Mouse (Mus musculus) gastrocnemius, postnatal 14 days (tissue): Measurements from ENCODE around the gene Aldh4a1. TPM values are rescaled to one million over a fixed set of nuclear protein-coding genes. Genes with fewer than 3 reads are reported as not detected.

Experiments used
- DNase-seq: peaks from one replicate; pipeline ENCODE4 v3.0.0; 2021; ENCODE audit warnings: mixed read lengths
- intact Hi-C: fragments of 180-260 bp; cut with DNase I; formaldehyde crosslinking; loops from one replicate; pipeline ENCODE4 v1.15.1; 2025; ENCODE audit warnings: low total_unique reads
- total RNA-seq, 2 experiments: library from RNA; stranded (reverse); gene quantifications; 2 replicates each; pipeline ENCODE4 v1.2.3; 2021

Gene Aldh4a1
- total RNA-seq, 2 experiments from 2014 or later: 45.0 to 47.7 TPM

DNA sequence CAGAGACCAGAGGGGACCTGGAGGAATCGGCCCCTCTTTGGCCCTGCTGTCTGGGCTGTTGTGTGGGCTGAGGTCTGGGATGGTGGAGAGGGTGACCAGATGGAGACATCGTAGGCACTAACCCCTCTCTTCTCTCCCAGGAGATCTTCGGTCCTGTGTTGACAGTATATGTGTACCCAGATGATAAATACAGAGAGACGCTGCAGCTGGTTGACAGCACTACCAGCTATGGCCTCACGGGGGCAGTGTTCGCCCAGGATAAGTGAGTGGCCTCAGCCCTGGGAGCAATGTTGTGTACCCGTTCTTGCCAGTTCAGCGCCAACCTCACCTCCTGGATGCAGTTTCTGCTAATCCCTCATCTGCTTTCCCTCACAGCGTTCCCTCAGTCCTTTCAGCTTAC is 21.3 kb downstream of the Aldh4a1 start:
- peak; percentile 75 for DNase-seq
- intact Hi-C loops: loop anchor here (2.0 kb wide), 2 partner anchors 27 to 217 kb away; no protein-coding TSS in a partner anchor

- DNase-seq: no peak
- intact Hi-C loops: no loop called here
These were observed 24.2 kb downstream of the Aldh4a1 start for GRCm38 (mm10) chr4:139646916-139647315.

DNA sequence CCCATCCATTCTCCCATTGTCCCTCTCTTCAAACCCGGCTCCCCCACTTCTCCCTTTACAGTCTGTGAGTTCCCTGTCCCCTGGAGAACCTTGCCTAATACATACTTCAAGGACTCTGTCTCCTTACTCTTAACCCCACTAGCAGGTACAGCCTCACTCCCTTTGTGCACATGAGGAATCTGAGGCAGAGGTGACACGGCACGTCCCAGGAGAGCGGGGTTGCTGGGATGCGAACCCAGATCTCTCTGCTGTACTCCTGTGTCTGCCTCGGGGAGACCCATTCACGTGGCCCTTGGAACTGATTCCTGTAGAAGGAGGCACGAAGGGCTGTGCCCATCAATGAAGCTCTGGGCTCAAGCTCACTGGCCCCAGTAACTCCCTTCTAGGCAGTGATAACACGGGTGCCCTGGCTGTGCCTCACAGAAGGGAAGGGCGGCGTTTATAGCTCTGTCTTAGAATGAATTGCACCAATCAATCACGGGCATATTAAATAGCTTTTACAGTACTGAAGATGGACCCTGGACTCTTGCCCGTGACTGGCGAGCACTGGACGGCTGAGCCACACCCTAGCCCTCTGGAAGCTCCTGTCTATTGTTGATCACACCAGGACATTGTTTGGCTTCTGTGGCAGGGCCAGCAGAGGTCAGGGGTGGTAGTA is 27.5 kb downstream of the Aldh4a1 start:
- intact Hi-C loops: no loop called here
- no peak for DNase-seq

DNA sequence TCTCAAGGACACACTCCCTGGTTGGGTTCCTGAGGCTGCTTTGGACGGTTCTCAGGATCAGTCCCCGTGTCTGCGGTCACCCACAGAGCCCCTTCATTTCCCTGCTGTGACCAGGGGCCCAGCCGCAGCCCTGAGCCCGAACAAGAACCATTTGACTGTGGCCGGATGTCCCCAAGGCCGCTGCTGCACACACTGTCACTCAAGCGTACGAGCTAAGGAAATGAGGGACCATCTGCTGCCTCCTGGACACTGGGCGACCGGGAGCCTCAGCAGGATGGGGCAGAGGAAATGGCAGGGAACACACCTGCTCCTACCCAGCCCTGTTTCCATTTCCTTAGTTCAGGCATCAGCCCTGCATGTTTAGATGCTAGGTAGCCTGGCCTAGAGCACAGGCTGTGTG is 28.2 kb downstream of the Aldh4a1 start:
- DNase-seq: no peak
- intact Hi-C loops: no loop called here

DNA sequence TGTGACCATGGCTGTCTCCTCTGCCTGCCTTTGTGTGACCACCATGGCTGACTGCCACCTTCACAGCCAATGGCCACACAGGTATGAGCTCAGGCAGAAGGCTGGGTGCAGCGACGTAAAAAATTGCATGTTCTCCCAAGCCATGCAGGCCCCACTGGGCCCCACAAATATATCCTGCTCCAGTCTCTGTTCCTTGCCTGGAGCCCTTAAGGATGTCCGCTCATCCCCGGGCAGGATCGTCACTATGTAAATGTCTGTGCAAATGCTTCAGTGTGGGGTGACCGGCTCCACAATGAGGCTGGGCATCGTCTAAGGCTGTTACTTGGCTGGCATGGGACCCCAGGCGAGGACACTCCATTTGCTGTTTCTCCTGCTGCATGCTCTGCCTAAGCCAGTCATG is 30.6 kb downstream of the Aldh4a1 start, which contains the start of gene Tas1r2:
Tas1r2 (plus strand) TSS at position 301 of the 400 bp plus-strand sequence.
- DNase-seq: no peak
- intact Hi-C loops: no loop called here

DNA sequence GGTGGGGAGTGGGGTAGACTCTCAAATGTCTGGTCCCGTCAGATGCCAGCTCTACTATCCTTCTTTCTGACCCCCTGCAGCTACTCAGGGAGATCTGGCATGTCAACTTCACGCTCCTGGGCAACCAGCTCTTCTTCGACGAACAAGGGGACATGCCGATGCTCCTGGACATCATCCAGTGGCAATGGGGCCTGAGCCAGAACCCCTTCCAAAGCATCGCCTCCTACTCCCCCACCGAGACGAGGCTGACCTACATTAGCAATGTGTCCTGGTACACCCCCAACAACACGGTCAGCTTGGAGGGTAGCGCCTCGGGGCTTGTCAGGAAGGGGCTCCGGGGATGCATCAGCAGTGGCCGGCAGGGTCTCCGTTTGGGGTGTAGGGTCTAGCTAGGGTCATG is 39.2 kb downstream of the Aldh4a1 start:
- no peak for DNase-seq
- intact Hi-C loops: no loop called here

DNA sequence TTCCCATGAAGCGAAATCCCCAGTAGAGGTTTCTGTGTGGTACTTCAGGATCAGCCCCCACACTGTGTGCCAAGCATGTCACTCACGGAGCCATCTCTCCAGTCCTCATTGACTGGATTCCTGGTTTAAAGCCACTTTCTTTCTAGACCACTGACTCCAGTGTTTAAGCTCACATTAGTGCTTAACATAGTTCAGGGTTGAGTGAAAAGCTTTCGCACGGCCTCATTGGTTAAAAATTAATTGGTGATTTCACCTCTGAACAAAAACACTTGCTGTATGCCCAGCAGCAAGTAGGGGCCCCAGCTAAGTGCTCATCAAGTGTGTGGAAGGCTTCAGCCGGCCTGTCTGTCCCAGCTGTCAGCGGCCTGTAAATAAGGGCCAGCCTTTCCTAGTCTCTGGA is 45.0 kb downstream of the Aldh4a1 start:
- DNase-seq: no peak
- intact Hi-C loops: no loop called here

DNA sequence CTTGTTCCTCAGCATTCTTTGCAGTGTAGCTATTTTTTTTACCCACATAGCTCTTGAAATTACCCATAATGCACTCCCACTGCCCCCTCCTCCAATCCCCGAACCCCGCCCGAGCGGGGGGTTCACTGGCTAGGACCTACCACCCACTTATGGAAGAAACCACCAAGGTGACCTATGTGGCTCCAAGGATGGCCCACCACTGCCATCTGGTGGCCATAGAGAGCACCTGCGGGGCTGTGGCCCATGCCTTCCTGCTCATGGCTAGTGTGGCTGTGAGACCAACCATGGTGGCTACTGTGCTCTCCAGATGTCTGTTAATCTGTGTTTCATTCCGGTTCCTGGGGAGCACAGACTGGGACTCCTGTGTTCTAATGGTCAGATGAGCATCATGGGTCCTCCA is 47.2 kb downstream of the Aldh4a1 start:
- peak; percentile 51 for DNase-seq

DNA sequence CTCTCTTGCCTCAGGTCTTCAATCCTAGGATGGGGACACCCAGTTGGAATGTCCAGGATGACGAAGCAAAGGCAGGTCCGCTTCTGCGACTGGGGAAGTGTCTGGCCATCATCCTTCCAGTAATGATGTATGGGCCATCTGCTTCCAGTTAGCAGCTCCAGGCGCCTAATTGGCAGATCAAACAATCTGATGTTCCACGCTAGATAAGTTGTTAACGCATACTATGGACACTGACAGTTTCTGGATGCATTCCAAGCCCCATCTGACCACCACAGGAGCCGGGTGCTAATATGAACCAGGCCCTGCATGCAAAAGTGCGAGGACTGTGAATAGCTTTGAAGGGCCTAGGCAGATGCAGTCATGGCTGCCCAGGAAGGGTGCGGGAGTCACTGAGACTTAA is 53.0 kb downstream of the Aldh4a1 start:
- DNase-seq: no peak
- intact Hi-C loops: no loop called here

More for the DNA sequence above, 47.2 kb downstream of the Aldh4a1 start:
- intact Hi-C loops: loop anchor here (2.0 kb wide), 1 partner anchor 27 kb away; no protein-coding TSS in a partner anchor

- no peak for DNase-seq
- intact Hi-C loops: loop anchor here (2.0 kb wide), 1 partner anchor 175 kb away; no protein-coding TSS in a partner anchor
These were observed 61.3 kb downstream of the Aldh4a1 start for GRCm38 (mm10) chr4:139683728-139684638.

GRCm38 (mm10) chr4:139684639-139685017 is 62.0 kb downstream of the Aldh4a1 start:
- intact Hi-C loops: loop anchor here (2.0 kb wide), 1 partner anchor 174 kb away; no protein-coding TSS in a partner anchor
- peak; percentile 57 for DNase-seq

DNA sequence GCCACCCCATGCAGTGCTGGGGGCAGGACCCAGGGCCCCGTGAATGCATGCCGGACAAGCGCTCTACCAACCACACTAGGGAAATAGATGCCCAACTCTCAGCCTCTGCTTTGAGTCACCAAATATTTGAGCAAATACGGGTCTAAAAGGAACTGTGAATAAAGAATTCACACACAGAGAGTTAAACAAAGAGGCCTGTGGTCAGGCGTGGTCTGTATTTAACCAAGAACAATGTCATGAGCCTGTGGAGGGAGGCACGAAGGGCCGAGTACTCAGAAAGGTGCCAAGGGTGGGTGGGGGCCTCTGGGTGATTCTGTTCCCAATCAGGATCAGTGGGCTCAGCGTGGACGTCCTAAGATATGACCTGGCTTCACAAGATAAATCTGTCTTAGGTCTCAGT is 65.4 kb downstream of the Aldh4a1 start:
- DNase-seq: no peak
- intact Hi-C loops: no loop called here

- intact Hi-C loops: no loop called here
- DNase-seq: peak; percentile 41
These were observed 67.1 kb downstream of the Aldh4a1 start for GRCm38 (mm10) chr4:139689627-139690269.

GRCm38 (mm10) chr4:139693315-139693714 is 70.6 kb downstream of the Aldh4a1 start:
- DNase-seq: no peak
- intact Hi-C loops: no loop called here

- peak; percentile 41 for DNase-seq
- intact Hi-C loops: no loop called here
These were observed 75.1 kb downstream of the Aldh4a1 start for GRCm38 (mm10) chr4:139697755-139698154.

- intact Hi-C loops: no loop called here
- DNase-seq: peak; percentile 33
These were observed 75.9 kb downstream of the Aldh4a1 start for GRCm38 (mm10) chr4:139698602-139699001.
